Mouse (Mus musculus) macrophage (primary cell): Measurements from ENCODE around the gene Slc25a27. TPM values are rescaled to one million over a fixed set of nuclear protein-coding genes. Genes with fewer than 3 reads are reported as not detected.

Experiments
- H3K27ac ChIP-seq: fragments of 350-480 bp; formaldehyde crosslinking; 2 replicates; pipeline ENCODE4 v1.9.0; 2021
- H3K36me3 ChIP-seq: fragments of 350-480 bp; formaldehyde crosslinking; 2 replicates; pipeline ENCODE4 v1.9.0; 2021; ENCODE audit errors: inconsistent target
- H3K4me3 ChIP-seq: fragments of 350-480 bp; formaldehyde crosslinking; 2 replicates; pipeline ENCODE4 v1.9.0; 2021; ENCODE audit errors: inconsistent target
- H3K79me2 ChIP-seq: fragments of 350-480 bp; formaldehyde crosslinking; 2 replicates; pipeline ENCODE4 v1.9.0; 2021; ENCODE audit errors: inconsistent target
- WGBS: methylation state at CpG from one replicate; pipeline ENCODE4 v1.1.7; 2026; ENCODE audit warnings: inconsistent platforms; ENCODE audit not compliant: missing documents; 5-methylcytosine and 5-hydroxymethylcytosine counted together
- polyA plus RNA-seq: library from polyadenylated mRNA; stranded (reverse); fragments of 250-400 nt; gene quantifications from 3 replicates; pipeline ENCODE4 v1.2.4, GENCODE M21; 2018; ENCODE audit warnings: inconsistent platforms
- total RNA-seq, 78 experiments: library from RNA; depleted of rRNA; stranded (reverse); fragments of 250-400 nt; gene quantifications; 1 replicate in 9 of 78; 2 replicates in 24 of 78; 3 replicates in 43 of 78; 4 replicates in 2 of 78; pipeline ENCODE4 v1.2.4; 2018; ENCODE audit warnings: inconsistent platforms in 56 of 78

Gene Slc25a27
- total RNA-seq (2018; cell fraction: chromatin; rRNA removed), result 1 to 10 TPM in 16 of 26 experiments, under 1 TPM in 7, not detected in 3; 0.48 to 6.1 (median 1.6) TPM
- under 1 TPM in 16 of 26 experiments, not detected in 10; 0.05 to 0.39 (median 0.11) TPM for total RNA-seq (2018; cell fraction: cytosol; rRNA removed)
- total RNA-seq (2018; cell fraction: nucleus; rRNA removed), result 1 to 10 TPM in 15 of 26 experiments, under 1 TPM in 10, not detected in 1; 0.23 to 8.2 (median 2.3) TPM
- polyA plus RNA-seq, result 0.14 to 0.83 TPM in 2 of 3 replicates, not detected in the other

DNA sequence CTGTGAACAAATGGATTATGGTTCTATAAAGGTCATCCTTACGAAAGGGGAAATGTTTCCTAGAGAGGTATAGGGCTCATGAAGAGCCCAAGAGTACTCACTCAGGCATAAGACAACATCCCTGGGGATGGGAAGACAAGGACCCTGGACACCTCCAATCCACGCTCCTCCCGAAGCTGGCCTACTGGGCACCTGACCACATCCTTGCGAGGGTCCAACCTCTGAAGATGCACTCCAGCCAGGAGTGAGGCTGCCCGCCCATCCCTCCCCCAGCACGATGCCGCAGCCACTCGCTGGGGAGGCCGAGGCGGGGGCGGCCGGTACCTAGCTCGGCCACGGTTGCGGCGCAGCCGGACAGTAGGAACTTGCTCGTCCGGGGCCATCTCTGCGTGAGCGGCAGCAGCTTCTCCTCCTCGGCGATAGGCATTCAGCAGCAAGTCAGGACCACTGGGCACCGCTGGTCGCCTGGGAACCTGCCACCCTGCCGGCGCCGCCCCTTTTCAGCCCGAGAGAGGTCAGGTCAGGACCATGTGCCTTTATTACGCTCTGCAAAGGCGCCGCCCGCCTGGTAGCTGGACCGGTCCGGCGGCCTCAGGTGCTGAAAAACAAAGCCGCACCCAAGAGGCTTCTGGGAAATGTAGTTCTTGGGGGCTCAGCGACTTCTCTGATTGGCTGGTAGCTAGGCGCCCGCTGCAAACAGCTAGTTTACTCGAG, at the start of gene Slc25a27:
Gene Slc25a27, minus strand, starts transcription at position 639 of the 714 bp plus-strand sequence.
- Histone ChIP-seq H3K27ac (no peak within 1 kb of the TSS), H3K4me3 (peak within 1 kb of the TSS; percentile 36), H3K79me2 (no peaks in the 10 kb centered on the region), H3K36me3 (no peaks in the 10 kb centered on the region)
- 3% methylated on average over 32 of the region's 41 CpGs for WGBS

DNA sequence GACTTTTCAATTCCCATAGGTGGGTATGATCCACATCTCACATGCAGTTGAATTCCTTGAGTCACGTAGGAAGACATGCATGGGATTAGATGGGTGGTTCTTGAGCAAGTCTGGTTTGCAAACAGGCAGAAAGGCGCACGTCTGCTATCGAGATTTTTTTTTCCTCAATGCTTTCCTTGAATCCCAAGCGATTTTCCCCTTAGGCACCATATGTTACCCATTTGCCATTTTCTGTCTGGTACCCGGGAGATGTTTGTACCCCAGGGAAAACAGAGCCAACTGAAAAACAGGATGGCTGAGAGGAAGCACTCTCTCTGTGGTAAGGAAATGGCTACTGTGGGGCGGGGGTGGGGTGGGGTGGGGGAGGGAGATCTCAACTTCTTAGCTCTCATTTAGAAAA, 49.6 kb upstream of the Slc25a27 start:
- Histone ChIP-seq H3K36me3 (no peaks in the 10 kb centered on the region), H3K27ac (no peak overlapping the region), H3K79me2 (no peaks in the 10 kb centered on the region), H3K4me3 (no peak overlapping the region)
- WGBS, result 63% methylated on average over 7 of the region's 7 CpGs

DNA sequence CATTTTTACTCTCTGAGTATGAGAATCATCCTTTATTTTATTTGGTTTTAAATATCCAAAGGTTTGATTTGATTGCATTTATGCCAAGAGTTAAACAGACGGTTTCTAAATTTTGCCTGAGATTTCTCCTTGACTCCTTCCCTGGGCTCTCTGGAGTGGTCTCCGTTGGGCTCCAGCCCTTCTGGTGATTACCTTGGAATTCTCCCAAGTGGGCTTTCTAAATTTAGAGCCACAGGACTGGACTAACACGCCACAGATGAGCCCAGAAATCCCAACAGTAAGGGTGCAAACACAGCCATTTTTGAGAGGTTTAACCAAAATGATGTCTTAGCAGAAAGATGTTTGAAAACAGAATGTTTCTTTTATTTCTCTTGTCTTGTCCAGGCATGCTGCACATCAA, 47.2 kb upstream of the Slc25a27 start:
- H3K79me2 ChIP-seq, result no peaks in the 10 kb centered on the region
- no peak overlapping the region for H3K27ac ChIP-seq

DNA sequence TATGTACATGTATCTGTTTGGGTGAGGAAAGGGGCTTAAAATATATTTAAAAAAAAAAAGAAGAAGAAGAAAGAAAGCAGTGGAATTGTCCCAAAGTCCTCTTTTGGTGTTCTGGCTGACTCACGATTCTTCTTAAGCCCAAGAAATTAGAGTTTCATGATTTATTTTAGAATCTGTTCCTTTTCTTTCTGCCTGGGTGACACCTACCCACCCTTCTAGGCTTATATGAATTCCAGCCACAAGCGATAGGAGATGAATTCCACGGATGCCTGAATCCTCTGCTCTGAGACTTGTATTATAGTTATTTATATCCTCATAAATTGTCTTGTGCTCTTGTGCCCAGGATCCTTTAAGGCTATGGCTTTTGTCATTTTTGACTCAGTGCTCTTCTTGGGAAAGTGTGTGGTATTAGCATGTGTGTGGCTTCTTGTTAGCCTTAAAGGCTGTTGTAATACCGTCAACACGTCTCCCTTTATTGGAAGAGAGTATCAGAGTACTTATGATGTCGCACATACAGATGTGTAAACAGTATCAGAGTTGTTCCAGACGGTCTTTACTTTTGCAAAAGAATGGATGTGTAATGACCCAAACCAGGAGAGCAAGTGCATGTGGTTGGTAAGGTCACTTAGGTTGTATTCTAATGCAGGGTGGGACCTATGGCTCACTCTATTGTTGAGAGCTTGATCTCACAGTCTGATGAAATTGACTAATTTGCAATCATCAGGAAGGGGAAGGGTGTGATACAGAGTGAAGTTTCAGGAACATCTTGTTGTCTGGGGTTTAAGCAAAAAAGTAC, 44.7 kb upstream of the Slc25a27 start:
- WGBS, result 92% methylated on average over 7 of the region's 7 CpGs

More for the DNA sequence above, 47.2 kb upstream of the Slc25a27 start:
- Histone ChIP-seq H3K4me3 (no peak overlapping the region), H3K36me3 (no peaks in the 10 kb centered on the region)
- 92% methylated on average over 3 of the region's 3 CpGs for WGBS

DNA sequence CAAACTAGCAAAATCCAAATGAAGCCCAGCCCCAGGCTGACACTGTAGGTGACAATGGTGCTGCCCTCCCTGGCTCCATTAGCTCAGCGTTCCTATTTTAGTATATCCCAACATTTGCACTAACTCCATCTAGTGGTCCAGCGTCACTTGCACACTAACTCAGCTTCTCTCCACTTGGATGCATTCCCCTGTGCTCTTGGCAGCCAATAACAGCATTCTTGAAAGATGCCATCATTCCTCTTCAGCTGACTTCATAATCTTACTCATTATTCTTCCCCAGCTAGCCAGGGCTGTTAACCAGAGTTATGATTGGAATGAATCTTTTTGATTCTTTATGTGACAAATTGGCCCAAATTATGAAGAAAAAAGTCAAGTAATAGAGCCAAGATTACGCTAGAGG, 40.2 kb upstream of the Slc25a27 start:
- Histone ChIP-seq H3K4me3 (no peak overlapping the region), H3K79me2 (no peaks in the 10 kb centered on the region), H3K36me3 (no peaks in the 10 kb centered on the region), H3K27ac (no peak overlapping the region)
- WGBS, result 84% methylated on average over 3 of the region's 3 CpGs

More for the DNA sequence above, 44.7 kb upstream of the Slc25a27 start:
- Histone ChIP-seq H3K79me2 (no peaks in the 10 kb centered on the region), H3K4me3 (no peak overlapping the region), H3K27ac (no peak overlapping the region), H3K36me3 (no peaks in the 10 kb centered on the region)

DNA sequence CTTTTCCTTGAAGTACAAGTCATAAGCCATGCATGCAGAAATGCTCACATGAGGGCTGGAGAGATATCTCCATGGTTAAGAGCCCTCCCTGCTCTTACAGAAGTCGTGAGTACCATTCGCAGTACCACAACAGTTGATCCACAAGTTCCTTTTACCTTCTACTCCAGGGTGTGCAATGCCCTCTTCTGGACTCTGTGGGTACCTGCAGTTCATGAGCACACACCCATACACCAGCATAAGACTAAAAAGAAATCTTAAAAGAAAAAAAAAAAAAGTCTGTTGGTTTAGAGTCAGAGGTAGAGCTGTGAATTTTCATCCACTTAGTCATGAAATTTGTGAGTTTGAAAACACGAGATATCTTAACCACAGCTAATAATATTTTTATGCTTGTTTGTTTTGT, 39.7 kb upstream of the Slc25a27 start:
- no peak overlapping the region for H3K4me3 ChIP-seq
- no peaks in the 10 kb centered on the region for H3K36me3 ChIP-seq
- no peaks in the 10 kb centered on the region for H3K79me2 ChIP-seq
- WGBS, result 96% methylated on average over 3 of the region's 3 CpGs
- no peak overlapping the region for H3K27ac ChIP-seq

DNA sequence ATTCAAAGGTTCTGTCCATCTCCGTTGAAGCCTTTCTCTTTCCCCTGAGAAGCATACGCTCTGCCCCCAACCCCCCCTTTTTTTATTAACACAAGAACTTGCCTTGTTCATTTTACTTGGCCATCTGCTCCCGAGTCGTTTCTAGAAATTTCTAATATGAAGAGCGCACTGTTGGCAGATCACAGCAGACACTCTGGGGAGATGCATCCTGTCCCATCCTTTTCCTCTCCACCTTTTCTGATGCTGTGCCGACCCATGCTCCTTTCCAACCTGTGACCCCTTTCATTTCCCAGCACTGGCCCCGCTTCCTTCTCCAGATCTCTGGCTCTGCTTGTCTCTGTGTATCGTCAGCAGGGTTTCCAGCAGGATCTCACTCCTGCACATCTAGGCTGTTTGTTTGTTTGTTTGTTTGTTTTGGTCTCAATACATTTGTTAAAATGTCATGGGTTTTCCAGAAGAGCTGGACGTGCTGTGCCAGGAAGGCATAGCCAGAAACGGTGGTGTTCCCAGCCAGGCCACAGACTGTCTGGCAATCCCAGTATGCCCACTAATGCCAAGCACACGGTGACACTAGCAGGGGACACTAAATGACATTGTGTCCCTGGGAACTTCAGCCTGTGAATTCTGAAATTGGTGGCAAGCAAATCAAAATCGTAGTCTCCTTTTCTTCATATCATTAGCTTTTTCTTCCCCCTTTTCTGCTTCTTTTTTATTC, 37.4 kb upstream of the Slc25a27 start:
- no peak overlapping the region for H3K27ac ChIP-seq
- no peaks in the 10 kb centered on the region for H3K36me3 ChIP-seq
- no peak overlapping the region for H3K4me3 ChIP-seq
- no peaks in the 10 kb centered on the region for H3K79me2 ChIP-seq
- 96% methylated on average over 10 of the region's 12 CpGs for WGBS

DNA sequence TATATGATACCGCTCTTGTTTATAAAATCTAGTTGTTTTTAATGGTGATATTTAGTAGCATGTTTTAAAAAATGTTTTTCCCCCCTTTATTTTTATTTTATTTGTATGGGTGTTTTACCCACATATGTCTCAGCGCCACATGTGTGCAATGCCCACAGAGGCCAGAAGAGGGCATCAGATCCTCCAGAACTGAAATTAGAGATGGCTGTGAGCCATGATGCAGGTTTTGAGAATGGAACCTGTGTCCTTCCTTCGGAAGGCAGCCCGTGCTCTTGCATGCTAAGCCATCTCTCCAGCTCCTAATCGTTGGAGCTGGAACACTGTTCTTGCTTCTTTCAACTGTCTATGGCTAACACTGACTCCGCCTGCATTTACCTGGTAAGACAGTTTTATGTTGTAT, 34.0 kb upstream of the Slc25a27 start:
- Histone ChIP-seq H3K36me3 (no peaks in the 10 kb centered on the region), H3K79me2 (no peaks in the 10 kb centered on the region), H3K27ac (no peak overlapping the region), H3K4me3 (no peak overlapping the region)
- 61% methylated on average over 6 of the region's 6 CpGs for WGBS

DNA sequence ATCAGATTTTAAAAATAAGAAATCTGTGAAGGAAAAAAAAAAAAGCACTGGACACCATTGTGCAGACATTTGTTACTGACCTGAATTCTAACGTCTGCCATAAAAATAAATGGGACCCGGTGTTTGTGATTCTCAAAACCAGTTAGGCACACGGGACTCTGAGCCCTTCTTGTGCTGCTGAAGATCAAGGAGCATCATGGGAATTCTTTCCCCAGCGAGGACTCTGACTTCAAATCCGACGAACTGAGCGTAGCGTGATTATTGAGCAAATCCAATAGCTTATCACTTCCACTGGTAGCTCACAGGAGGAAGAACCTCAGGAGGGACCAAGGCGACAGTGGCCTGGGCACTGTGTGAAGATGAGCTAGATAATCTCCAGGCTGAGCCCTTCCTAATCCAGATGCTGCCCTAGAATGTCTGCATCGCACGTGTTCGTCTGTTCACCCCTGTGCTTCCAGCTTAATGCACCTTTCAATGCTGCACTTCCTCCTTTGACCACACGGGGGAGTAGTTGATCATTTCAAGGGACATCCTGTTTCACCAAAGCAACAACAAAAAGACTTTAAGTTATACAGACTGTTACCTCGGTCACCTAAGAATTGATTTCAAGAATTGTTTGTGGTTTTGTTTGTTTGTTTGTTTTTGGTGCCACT, 32.1 kb upstream of the Slc25a27 start:
- Histone ChIP-seq H3K27ac (no peak overlapping the region), H3K4me3 (no peak overlapping the region), H3K79me2 (no peaks in the 10 kb centered on the region), H3K36me3 (no peaks in the 10 kb centered on the region)
- WGBS, result 44% methylated on average over 14 of the region's 14 CpGs

DNA sequence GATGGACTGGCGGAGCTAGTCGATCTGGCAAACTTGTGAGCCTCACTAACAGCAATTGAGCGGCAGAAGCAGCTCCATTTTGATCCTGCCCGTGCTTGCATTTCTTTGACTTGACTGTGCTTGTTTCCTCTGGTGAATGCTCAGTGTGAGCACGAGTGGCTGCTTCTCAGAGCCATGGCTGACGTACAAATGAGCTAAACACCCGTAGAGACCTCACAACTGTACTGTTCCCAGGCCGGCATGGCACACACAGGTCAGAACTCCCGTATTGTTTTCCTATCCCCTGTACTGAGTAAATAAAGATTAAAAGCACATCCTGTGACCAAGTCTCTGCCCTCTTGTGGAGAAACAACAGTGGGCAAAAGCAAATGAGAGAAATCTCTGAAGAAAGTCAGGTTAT, 22.6 kb upstream of the Slc25a27 start:
- H3K4me3 ChIP-seq, result no peak overlapping the region
- no peaks in the 10 kb centered on the region for H3K79me2 ChIP-seq
- H3K36me3 ChIP-seq, result no peaks in the 10 kb centered on the region
- no peak overlapping the region for H3K27ac ChIP-seq
- 95% methylated on average over 9 of the region's 9 CpGs for WGBS

DNA sequence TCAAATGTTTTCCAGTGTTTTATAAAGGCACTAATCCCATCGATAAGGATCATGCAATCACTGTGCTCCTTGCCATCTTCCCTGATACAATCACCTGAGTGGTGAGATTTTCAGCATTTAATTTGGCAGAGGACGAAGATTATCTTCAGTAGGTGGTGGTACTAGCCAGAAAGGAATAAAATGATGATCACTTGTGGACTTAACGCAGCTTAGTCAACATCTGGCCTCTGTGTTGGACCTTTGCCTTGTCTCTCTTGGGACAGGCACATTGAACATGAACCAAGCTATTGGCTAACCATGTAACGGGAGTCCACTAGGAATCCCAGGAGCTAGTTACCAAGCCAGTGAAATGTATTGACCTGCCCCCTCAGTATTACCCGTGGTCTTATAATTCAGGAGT, 17.6 kb upstream of the Slc25a27 start:
- WGBS, result 91% methylated on average over 5 of the region's 5 CpGs
- Histone ChIP-seq H3K27ac (no peak overlapping the region), H3K79me2 (no peaks in the 10 kb centered on the region), H3K36me3 (no peaks in the 10 kb centered on the region), H3K4me3 (no peak overlapping the region)

DNA sequence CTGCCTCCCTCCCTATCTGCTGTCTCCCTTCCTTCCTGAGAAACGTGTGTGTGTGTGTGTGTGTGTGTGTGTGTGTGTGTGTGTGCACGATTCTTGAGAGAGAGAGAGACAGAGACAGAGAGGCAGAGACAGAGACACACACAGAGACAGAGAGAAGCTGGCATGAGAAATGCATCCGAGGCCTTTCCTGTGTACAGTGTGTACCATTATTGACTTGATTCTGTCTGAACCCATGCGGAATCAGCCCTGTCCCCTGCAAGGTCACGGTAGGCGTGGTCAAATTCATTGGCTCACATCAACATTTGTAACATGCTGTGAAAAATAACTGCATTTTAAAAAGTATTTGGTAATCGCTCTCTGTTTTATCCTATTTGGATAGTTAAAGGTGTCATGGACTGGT, 17.1 kb upstream of the Slc25a27 start:
- Histone ChIP-seq H3K4me3 (no peak overlapping the region), H3K27ac (no peak overlapping the region), H3K79me2 (no peaks in the 10 kb centered on the region), H3K36me3 (no peaks in the 10 kb centered on the region)
- 92% methylated on average over 5 of the region's 7 CpGs for WGBS

DNA sequence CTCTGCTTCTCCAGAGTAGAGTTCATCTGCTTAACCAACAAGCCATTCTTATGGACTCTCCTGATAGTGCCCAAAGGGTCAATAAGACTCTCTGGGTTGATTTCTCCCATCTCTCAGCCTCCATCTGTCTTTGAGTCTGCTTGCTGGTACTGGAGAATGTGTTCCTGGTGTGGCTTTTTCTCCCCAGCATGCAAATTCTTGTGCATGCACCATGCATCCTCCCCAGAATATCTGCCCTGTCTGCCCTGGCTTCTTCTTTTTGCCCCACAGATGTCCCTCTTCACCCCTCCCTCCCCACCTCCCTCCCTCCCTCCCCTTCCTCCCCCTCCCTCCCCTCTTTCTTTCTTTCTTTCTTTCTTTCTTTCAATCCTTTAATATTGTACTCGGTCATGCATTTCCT, 10.3 kb upstream of the Slc25a27 start:
- no peak overlapping the region for H3K4me3 ChIP-seq
- H3K79me2 ChIP-seq, result no peaks in the 10 kb centered on the region
- H3K36me3 ChIP-seq, result no peaks in the 10 kb centered on the region
- H3K27ac ChIP-seq, result no peak overlapping the region
- no CpG with 5 or more reads among the region's 1 CpGs for WGBS

DNA sequence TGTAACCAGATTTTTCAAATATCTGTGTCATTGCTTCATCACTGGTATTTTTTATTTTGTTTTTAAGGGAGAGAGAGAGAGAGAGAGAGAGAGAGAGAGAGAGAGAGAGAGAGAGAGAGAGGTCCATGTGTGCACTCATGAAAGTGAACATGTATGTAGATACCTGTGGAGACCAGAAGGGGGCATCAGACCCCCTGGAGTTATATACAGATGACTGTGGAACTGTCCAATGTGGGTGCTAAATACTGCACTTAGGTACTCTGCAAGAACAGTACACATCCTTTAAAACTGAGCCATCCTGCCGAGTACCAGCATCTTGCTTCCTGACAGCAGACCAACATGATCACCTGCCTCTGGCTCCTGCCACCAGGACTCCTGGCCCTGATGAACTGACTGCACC, 9.2 kb upstream of the Slc25a27 start:
- Histone ChIP-seq H3K36me3 (no peaks in the 10 kb centered on the region), H3K4me3 (no peak overlapping the region), H3K27ac (no peak overlapping the region), H3K79me2 (no peaks in the 10 kb centered on the region)
- 100% methylated on average over 1 of the region's 1 CpGs for WGBS
